Mouse (Mus musculus) MEL (cell line): Measurements from ENCODE around the gene Nup155. TPM values are rescaled to one million over a fixed set of nuclear protein-coding genes. Genes with fewer than 3 reads are reported as not detected.

Experiments
- polyA plus RNA-seq, 2 experiments: library from polyadenylated mRNA; stranded (reverse) in 1 of 2; unstranded in 1 of 2; fragments of >175 nt in 1 of 2; fragments of >200 nt in 1 of 2; gene quantifications; 2 replicates each; pipeline versions ENCODE4 v1.2.1 to v1.2.4; 2012; ENCODE audit warnings: low replicate concordance in 2 of 2, low read depth in 1 of 2; ENCODE audit not compliant: insufficient read length in 2 of 2, insufficient read depth in 1 of 2, missing spikeins in 1 of 2
- total RNA-seq: library from RNA; depleted of rRNA; stranded (reverse); fragments of 300-350 nt; gene quantifications from 2 replicates; pipeline ENCODE4 v1.2.3, GENCODE M21; 2012; rRNA removed

The Nup155 gene
- total and polyA plus RNA-seq, 3 experiments, result 82.7 to 135 (median 85.0) TPM

Other genes with a start within 250 kb of the Nup155 start
- gene Wdr70, start 10.1 kb upstream of the Nup155 start, total RNA-seq, result 36.5 and 40.7 TPM in 2 replicates
- 10 to 100 TPM in 1 of 2 experiments, not detected in 1; 48.8 TPM for gene Wdr70, start 10.1 kb upstream of the Nup155 start, polyA plus RNA-seq
- 2.9 and 3.4 TPM in 2 replicates for gene Cplane1, start 59.8 kb downstream of the Nup155 start, total RNA-seq
- 1 to 10 TPM in 1 of 2 experiments, not detected in 1; 6.3 TPM for gene Cplane1, start 59.8 kb downstream of the Nup155 start, polyA plus RNA-seq